Mouse (Mus musculus) layer of hippocampus, postnatal 10 days (tissue): ENCODE data around the gene Cts3. TPM values are rescaled to one million over a fixed set of nuclear protein-coding genes. Genes with fewer than 3 reads are reported as not detected.
"Not testable (repeated sequence)": the region's sequence is repeated elsewhere in the genome, so short reads cannot be mapped to it uniquely, and the experiment has no call there.

ENCODE experiments used
- DNase-seq, 2 experiments: peaks; one replicate each; pipeline ENCODE4 v3.0.0; 2021; ENCODE audit warnings: low spot score in 2 of 2
- long read RNA-seq: library from polyadenylated mRNA; stranded (forward); transcript quantifications from one replicate; pipeline ENCODE4 v2.0.0, GENCODE M21; 2023
- total RNA-seq, 2 experiments: library from RNA; stranded (reverse); gene quantifications; 2 replicates each; pipeline ENCODE4 v1.2.3; 2021

Cts3 gene
- not detected for total RNA-seq
- long read RNA-seq, result 0 reads

DNA sequence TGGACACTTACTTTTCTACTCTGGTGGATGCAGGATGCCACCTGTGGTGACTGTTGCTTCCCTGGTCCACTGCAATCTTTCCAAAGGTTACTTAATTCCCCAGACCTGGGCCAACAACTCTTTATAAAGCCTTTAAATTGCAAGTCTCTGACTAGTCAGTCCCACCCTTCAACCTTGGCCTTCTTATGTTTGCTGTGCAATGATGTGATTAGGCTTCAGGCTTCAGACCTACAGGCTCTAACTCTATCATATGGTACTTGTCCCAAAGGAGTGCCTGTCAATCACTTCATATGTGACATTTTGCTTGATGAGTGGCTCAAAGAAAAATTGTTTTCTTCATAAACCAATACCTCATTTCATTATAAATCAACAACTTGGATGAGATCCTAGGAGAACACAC is at the start of gene Cts3:
Cts3 (minus strand) TSS at position 101 of the 400 bp plus-strand sequence.
- DNase-seq, result no peak

- DNase-seq, result not testable (repeated sequence)
Measured at GRCm38 (mm10) chr13:61568074-61568473, 1.9 kb downstream of the Cts3 start, which contains the start of gene Gm49352. TSS of gene Gm49352 (minus strand) at chr13:61568174.

DNA sequence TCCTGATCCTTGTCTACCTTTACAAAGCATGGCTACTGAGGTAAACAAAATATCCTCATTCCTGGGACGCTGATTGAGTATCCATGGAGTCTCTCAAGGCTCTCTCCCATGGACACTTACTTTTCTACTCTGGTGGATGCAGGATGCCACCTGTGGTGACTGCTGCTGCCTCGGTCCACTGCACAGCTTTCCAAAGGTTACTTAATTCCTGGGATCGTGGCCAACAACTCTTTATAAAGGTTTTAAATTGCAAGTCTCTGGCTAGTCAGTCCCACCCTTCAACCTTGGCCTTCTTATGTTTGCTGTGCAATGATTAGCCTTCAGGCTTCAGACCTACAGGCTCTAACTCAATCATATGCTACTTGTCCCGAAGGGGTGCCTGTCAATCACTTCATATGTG is 28.3 kb downstream of the Cts3 start, which contains the start of gene Ctsm:
Ctsm (minus strand) TSS at position 209 of the 400 bp plus-strand sequence.
- no peak for DNase-seq

Other genes with a start within 250 kb of the Cts3 start
- not detected for gene Cts7, start 211.9 kb downstream of the Cts3 start, total RNA-seq
- not detected for gene Ctsm, start 28.3 kb downstream of the Cts3 start, total RNA-seq
- not detected for gene Gm49352, start 2.0 kb downstream of the Cts3 start, total RNA-seq